Mouse (Mus musculus): ENCODE data around the gene Rpl36a.
A peak's percentile ranks its signal among the peaks of the same experiment; 100 is the strongest.

Rpl36a gene

GRCm38 (mm10) chrX:134599922-134600565 lies 14.6 kb downstream of the Rpl36a start:
- no peak for DNase-seq (ENCODE audit: low read depth, low spot score)

GRCm38 (mm10) chrX:134600659-134601379 lies 15.4 kb downstream of the Rpl36a start, which contains the start of the genes Gla and Hnrnph2:
Gla (minus strand) TSS chrX:134601125.
Hnrnph2 (plus strand) TSS chrX:134601179.
- DNase-seq (ENCODE audit: low read depth, low spot score) = peak; percentile 98

GRCm38 (mm10) chrX:134601380-134602120 lies 16.1 kb downstream of the Rpl36a start:
- DNase-seq (ENCODE audit: low read depth, low spot score) = no peak

- DNase-seq (ENCODE audit: low read depth, low spot score) = no peak
Observed at GRCm38 (mm10) chrX:134609472-134609871, 24.0 kb downstream of the Rpl36a start.

- DNase-seq (ENCODE audit: low read depth, low spot score) = no peak
Observed at GRCm38 (mm10) chrX:134610984-134611383, 25.5 kb downstream of the Rpl36a start.

GRCm38 (mm10) chrX:134612285-134612959 lies 27.0 kb downstream of the Rpl36a start:
- DNase-seq (ENCODE audit: low read depth, low spot score) = peak; percentile 89

- DNase-seq (ENCODE audit: low read depth, low spot score) = peak; percentile 72
Observed at GRCm38 (mm10) chrX:134614306-134614705, 28.9 kb downstream of the Rpl36a start.

- peak; percentile 24 for DNase-seq (ENCODE audit: low read depth, low spot score)
Observed at GRCm38 (mm10) chrX:134619695-134620094, 34.2 kb downstream of the Rpl36a start.

GRCm38 (mm10) chrX:134620254-134620865 lies 34.9 kb downstream of the Rpl36a start:
- no peak for DNase-seq (ENCODE audit: low read depth, low spot score)

- DNase-seq (ENCODE audit: low read depth, low spot score) = peak; percentile 86
Observed at GRCm38 (mm10) chrX:134621685-134622084, 36.2 kb downstream of the Rpl36a start.

- DNase-seq (ENCODE audit: low read depth, low spot score) = no peak
Observed at GRCm38 (mm10) chrX:134623350-134623749, 37.9 kb downstream of the Rpl36a start.

- DNase-seq (ENCODE audit: low read depth, low spot score) = no peak
Observed at GRCm38 (mm10) chrX:134628200-134628599, 42.7 kb downstream of the Rpl36a start.

GRCm38 (mm10) chrX:134632710-134633109 lies 47.3 kb downstream of the Rpl36a start:
- DNase-seq (ENCODE audit: low read depth, low spot score) = no peak

- DNase-seq (ENCODE audit: low read depth, low spot score) = peak; percentile 59
Observed at GRCm38 (mm10) chrX:134635111-134635510, 49.7 kb downstream of the Rpl36a start.

- DNase-seq (ENCODE audit: low read depth, low spot score) = no peak
Observed at GRCm38 (mm10) chrX:134635860-134636259, 50.4 kb downstream of the Rpl36a start.

All from ZHBTc4 (cell line).